Mouse (Mus musculus): ENCODE data around the gene 2810408A11Rik. TPM values are rescaled to one million over a fixed set of nuclear protein-coding genes. Genes with fewer than 3 reads are reported as not detected.

2810408A11Rik gene
- total RNA-seq, 4 experiments from 2014 or later = 0.43 to 0.81 (median 0.60) TPM

DNA sequence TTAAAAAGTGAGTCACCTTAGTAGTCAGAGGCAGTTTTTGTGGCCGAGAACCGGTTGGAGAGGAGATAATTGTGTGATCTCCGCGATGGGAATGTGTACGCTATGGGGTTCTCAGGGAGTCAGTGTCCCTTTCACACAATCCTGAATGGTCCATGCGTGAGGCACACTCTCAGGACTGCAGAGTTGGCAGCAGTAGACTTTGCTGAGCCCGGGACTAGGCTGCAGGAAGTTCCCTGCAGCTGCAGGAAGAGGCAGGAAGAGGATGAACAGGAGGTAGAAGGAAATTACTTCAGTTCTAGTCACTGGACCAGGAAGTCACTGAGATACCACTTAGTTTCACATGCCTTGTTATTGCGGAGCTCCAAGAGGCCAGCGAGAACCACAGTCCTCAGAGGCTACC is 51.7 kb downstream of the 2810408A11Rik start:
- DNase-seq (ENCODE audit: low spot score) = peak; percentile 50

GRCm38 (mm10) chr11:69848021-69848420 is 52.8 kb downstream of the 2810408A11Rik start:
- no peak for DNase-seq (ENCODE audit: low spot score)

Small RNA genes lying within 50 kb of the gene (microRNA-seq; reads per million reads assigned to microRNA genes)
- not detected for gene Mir6924

Other genes starting within 250 kb of the 2810408A11Rik start
- gene Sox15, start 245.7 kb downstream of the 2810408A11Rik start, total RNA-seq (2022) = not detected
- 10 to 100 TPM; 13.6 to 18.8 (median 15.5) TPM for gene Mpdu1, start 238.3 kb downstream of the 2810408A11Rik start, total RNA-seq (2022)
- 1 to 10 TPM; 4.5 to 7.0 (median 6.3) TPM for gene Cd68, start 234.8 kb downstream of the 2810408A11Rik start, total RNA-seq (2022)
- 100 to 1,000 TPM; 162 to 194 (median 186) TPM for gene Eif4a1, start 228.6 kb downstream of the 2810408A11Rik start, total RNA-seq (2022)
- 10 to 100 TPM; 27.2 to 40.0 (median 28.7) TPM for gene Senp3, start 218.9 kb downstream of the 2810408A11Rik start, total RNA-seq (2022)
- gene Tnfsf13, start 215.2 kb downstream of the 2810408A11Rik start, total RNA-seq (2022) = 1 to 10 TPM; 2.6 to 4.3 (median 2.9) TPM
- 10 to 100 TPM; 14.9 to 19.6 (median 17.5) TPM for gene Tnfsf12, start 205.1 kb downstream of the 2810408A11Rik start, total RNA-seq (2022)
- 1 to 10 TPM; 1.4 to 4.2 (median 3.1) TPM for gene Tnfsfm13, start 204.9 kb downstream of the 2810408A11Rik start, total RNA-seq (2022)
- gene Polr2a, start 142.3 kb downstream of the 2810408A11Rik start, total RNA-seq (2022) = 10 to 100 TPM; 28.5 to 35.7 (median 32.9) TPM
- not detected for gene Slc35g3, start 139.0 kb downstream of the 2810408A11Rik start, total RNA-seq (2022)
- gene Zbtb4, start 135.1 kb downstream of the 2810408A11Rik start, total RNA-seq (2022) = 10 to 100 TPM; 43.7 to 52.4 (median 49.3) TPM
- 1 to 10 TPM; 2.2 to 4.3 (median 3.8) TPM for gene Chrnb1, start 105.0 kb downstream of the 2810408A11Rik start, total RNA-seq (2022)
- gene Fgf11, start 99.1 kb downstream of the 2810408A11Rik start, total RNA-seq (2022) = 1 to 10 TPM; 2.1 to 3.3 (median 2.6) TPM
- gene Tmem102, start 95.4 kb downstream of the 2810408A11Rik start, total RNA-seq (2022) = under 1 TPM; 0.14 to 0.57 (median 0.31) TPM
- not detected for gene Gm39566, start 85.7 kb downstream of the 2810408A11Rik start, total RNA-seq (2022)
- gene Spem2, start 82.5 kb downstream of the 2810408A11Rik start, total RNA-seq (2022) = not detected
- gene Spem1, start 78.8 kb downstream of the 2810408A11Rik start, total RNA-seq (2022) = not detected
- gene Nlgn2, start 63.2 kb downstream of the 2810408A11Rik start, total RNA-seq (2022) = 1 to 10 TPM; 3.1 to 6.9 (median 4.3) TPM
- gene Tmem256, start 62.5 kb downstream of the 2810408A11Rik start, total RNA-seq (2022) = 100 to 1,000 TPM; 193 to 338 (median 283) TPM
- 10 to 100 TPM; 20.7 to 25.3 (median 21.7) TPM for gene Plscr3, start 54.6 kb downstream of the 2810408A11Rik start, total RNA-seq (2022)
- gene Tnk1, start 42.3 kb downstream of the 2810408A11Rik start, total RNA-seq (2022) = under 1 TPM in 1 of 4 experiments, not detected in 3; 0.23 TPM
- not detected for gene Tmem95, start 23.0 kb downstream of the 2810408A11Rik start, total RNA-seq (2022)
- gene Kctd11, start 19.6 kb downstream of the 2810408A11Rik start, total RNA-seq (2022) = 1 to 10 TPM; 2.0 to 2.6 (median 2.4) TPM
- 1 to 10 TPM in 2 of 4 experiments, under 1 TPM in 2; 0.16 to 1.1 (median 0.83) TPM for gene Acap1, start 5.4 kb downstream of the 2810408A11Rik start, total RNA-seq (2022)
- 10 to 100 TPM; 38.0 to 50.9 (median 43.4) TPM for gene Neurl4, start 85 bp upstream of the 2810408A11Rik start, total RNA-seq (2022)
- 10 to 100 TPM; 23.2 to 32.1 (median 27.7) TPM for gene Gps2, start 12.9 kb upstream of the 2810408A11Rik start, total RNA-seq (2022)
- 100 to 1,000 TPM; 410 to 451 (median 437) TPM for gene Eif5a, start 21.0 kb upstream of the 2810408A11Rik start, total RNA-seq (2022)
- gene Ybx2, start 34.8 kb upstream of the 2810408A11Rik start, total RNA-seq (2022) = 10 to 100 TPM; 13.8 to 32.7 (median 24.3) TPM
- 100 to 1,000 TPM; 435 to 503 (median 470) TPM for gene Slc2a4, start 47.2 kb upstream of the 2810408A11Rik start, total RNA-seq (2022)
- gene Cldn7, start 63.8 kb upstream of the 2810408A11Rik start, total RNA-seq (2022) = 1 to 10 TPM in 1 of 4 experiments, not detected in 3; 1.1 TPM
- gene Ctdnep1, start 80.2 kb upstream of the 2810408A11Rik start, total RNA-seq (2022) = 100 to 1,000 TPM; 144 to 172 (median 168) TPM
- 10 to 100 TPM; 41.7 to 57.3 (median 48.1) TPM for gene Elp5, start 81.5 kb upstream of the 2810408A11Rik start, total RNA-seq (2022)
- gene Gabarap, start 90.2 kb upstream of the 2810408A11Rik start, total RNA-seq (2022) = 100 to 1,000 TPM; 287 to 342 (median 325) TPM
- 10 to 100 TPM; 21.0 to 24.9 (median 23.6) TPM for gene Phf23, start 94.8 kb upstream of the 2810408A11Rik start, total RNA-seq (2022)
- gene Dvl2, start 99.6 kb upstream of the 2810408A11Rik start, total RNA-seq (2022) = 1 to 10 TPM; 4.0 to 6.4 (median 5.1) TPM
- gene Acadvl, start 114.4 kb upstream of the 2810408A11Rik start, total RNA-seq (2022) = 1,000 to 10,000 TPM; 1,233 to 1,415 (median 1,285) TPM
- 1 to 10 TPM; 3.9 to 6.3 (median 5.2) TPM for gene Dlg4, start 116.0 kb upstream of the 2810408A11Rik start, total RNA-seq (2022)
- not detected for gene Asgr1, start 153.1 kb upstream of the 2810408A11Rik start, total RNA-seq (2022)
- gene Asgr2, start 191.7 kb upstream of the 2810408A11Rik start, total RNA-seq (2022) = under 1 TPM in 1 of 4 experiments, not detected in 3; 0.34 TPM
- gene Mgl2, start 229.3 kb upstream of the 2810408A11Rik start, total RNA-seq (2022) = 1 to 10 TPM; 2.6 to 4.5 (median 3.2) TPM

All from heart, adult 8-10 months (tissue).